Mouse (Mus musculus) limb, embryonic 10.5 days (tissue): ENCODE data around the gene Opcml. TPM values are rescaled to one million over a fixed set of nuclear protein-coding genes. Genes with fewer than 3 reads are reported as not detected.

Experiments used
- DNase-seq: peaks from one replicate; pipeline ENCODE4 v3.0.0-alpha.2; 2017; ENCODE audit warnings: low spot score
- H3K27ac ChIP-seq: fragments of 300-500 bp; sonication (generic); 2 replicates; pipeline ENCODE4 v1.5.1; 2016; ENCODE audit warnings: mild to moderate bottlenecking
- H3K27me3 ChIP-seq: fragments of 300-500 bp; sonication (generic); 2 replicates; pipeline ENCODE4 v1.6.1; 2016; ENCODE audit warnings: low read depth, mild to moderate bottlenecking; ENCODE audit not compliant: poor library complexity, severe bottlenecking
- H3K36me3 ChIP-seq: fragments of 300-500 bp; sonication (generic); 2 replicates; pipeline ENCODE4 v1.6.1; 2016; ENCODE audit warnings: mild to moderate bottlenecking, moderate library complexity
- H3K4me1 ChIP-seq: fragments of 300-500 bp; sonication (generic); 2 replicates; pipeline ENCODE4 v1.6.1; 2016
- H3K4me3 ChIP-seq: fragments of 300-500 bp; sonication (generic); 2 replicates; pipeline ENCODE4 v1.5.1; 2016; ENCODE audit warnings: mild to moderate bottlenecking, moderate library complexity
- H3K9me3 ChIP-seq: fragments of 300-500 bp; sonication (generic); replicated peaks from 2 replicates; pipeline ENCODE4 v1.6.1; 2016; ENCODE audit warnings: mild to moderate bottlenecking
- WGBS: fragments of 180-500 bp; shearing (Covaris S2); methylation state at CpG from one replicate; pipeline ENCODE4 v1.1.7; 2016; 5-methylcytosine and 5-hydroxymethylcytosine counted together
- polyA plus RNA-seq: library from polyadenylated mRNA; unstranded; fragments of >200 nt; fragmentation: Nextera tagmentation; extraction: Ambion mirVana; gene quantifications from 2 replicates; pipeline ENCODE4 v1.2.1, GENCODE M21; 2016

The Opcml gene
- polyA plus RNA-seq, 1 experiment from 2014 or later, result 0.46 TPM

DNA sequence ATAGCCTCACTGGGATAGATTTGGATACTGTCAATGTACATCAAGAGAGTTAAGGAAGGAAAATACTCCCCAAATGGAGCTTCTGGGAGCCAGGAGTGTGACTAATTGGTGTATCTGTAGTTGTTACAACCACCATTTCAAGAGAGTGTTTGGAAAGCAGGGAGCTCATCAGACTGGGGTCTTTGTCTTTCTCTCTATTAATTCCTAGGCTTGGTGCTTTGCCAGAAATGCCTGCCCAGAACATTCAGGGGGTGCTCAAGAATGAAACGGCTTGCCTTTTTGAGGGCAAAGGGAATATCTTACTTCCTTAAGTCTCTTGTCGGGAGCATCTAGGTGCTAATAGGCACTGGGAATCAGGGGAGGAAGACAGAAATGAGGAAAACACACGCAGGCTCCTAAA lies 416.9 kb downstream of the Opcml start:
- H3K27me3 ChIP-seq, result no peaks in the 10 kb centered on the region
- H3K4me1 ChIP-seq, result no peaks in the 10 kb centered on the region
- no peaks in the 10 kb centered on the region for H3K9me3 ChIP-seq
- H3K36me3 ChIP-seq, result no peaks in the 10 kb centered on the region
- no peak overlapping the region for H3K27ac ChIP-seq
- no peak overlapping the region for H3K4me3 ChIP-seq
- no peak for DNase-seq
- WGBS, result 85% methylated on average over 3 of the region's 3 CpGs

DNA sequence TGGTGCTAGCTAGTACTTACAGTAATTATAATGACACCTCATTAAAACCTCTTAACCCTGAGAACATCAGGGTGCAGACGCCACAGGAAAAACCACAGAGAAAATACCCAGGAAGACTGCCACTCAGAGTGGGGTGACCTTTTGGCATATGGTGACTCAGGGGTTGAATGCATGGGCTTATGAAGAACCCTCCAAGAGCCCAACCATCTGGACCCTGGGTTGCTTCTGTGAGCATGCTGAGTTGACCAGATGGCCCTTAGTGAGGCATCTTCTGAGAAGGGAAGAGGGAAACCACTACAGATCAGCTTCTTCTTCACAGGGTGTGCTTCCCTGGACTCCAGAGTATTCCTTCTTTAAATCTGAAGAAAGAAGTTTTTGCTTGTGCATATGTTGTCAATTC lies 418.1 kb downstream of the Opcml start:
- 68% methylated on average over 1 of the region's 1 CpGs for WGBS
- Histone ChIP-seq H3K36me3 (no peaks in the 10 kb centered on the region), H3K27me3 (no peaks in the 10 kb centered on the region), H3K4me3 (no peak overlapping the region), H3K4me1 (no peaks in the 10 kb centered on the region), H3K9me3 (no peaks in the 10 kb centered on the region), H3K27ac (no peak overlapping the region)
- DNase-seq, result no peak

DNA sequence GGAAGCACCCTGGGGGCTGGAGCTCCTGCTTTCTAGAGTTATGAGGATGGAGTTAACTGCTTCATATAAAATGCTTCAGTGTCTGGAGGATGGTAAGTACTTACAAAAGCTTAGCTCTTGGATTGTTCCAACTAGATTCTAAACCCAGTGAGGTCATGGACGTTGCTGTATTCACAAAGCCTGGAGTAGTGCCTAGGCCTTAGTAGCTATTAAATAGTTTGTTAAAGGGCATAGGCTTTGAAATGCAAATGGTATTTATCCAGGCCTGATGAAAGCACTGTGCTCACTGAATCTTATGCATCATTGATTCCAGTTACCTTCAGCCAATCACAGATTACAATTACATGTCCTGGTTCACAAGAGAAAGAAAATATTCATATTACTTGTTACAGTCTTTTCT lies 421.3 kb downstream of the Opcml start:
- Histone ChIP-seq H3K27me3 (no peaks in the 10 kb centered on the region), H3K9me3 (no peaks in the 10 kb centered on the region)
- 70% methylated on average over 1 of the region's 1 CpGs for WGBS

GRCm38 (mm10) chr9:28213893-28214292 lies 423.3 kb downstream of the Opcml start:
- H3K4me3 ChIP-seq, result no peak overlapping the region
- 85% methylated on average over 4 of the region's 4 CpGs for WGBS

More for the DNA sequence above, 421.3 kb downstream of the Opcml start:
- H3K36me3 ChIP-seq, result no peaks in the 10 kb centered on the region
- no peak overlapping the region for H3K27ac ChIP-seq
- DNase-seq, result no peak
- H3K4me1 ChIP-seq, result no peaks in the 10 kb centered on the region
- H3K4me3 ChIP-seq, result no peak overlapping the region

GRCm38 (mm10) chr9:28218026-28218646 lies 427.6 kb downstream of the Opcml start:
- no peak for DNase-seq

More at GRCm38 (mm10) chr9:28213893-28214292, 423.3 kb downstream of the Opcml start:
- no peaks in the 10 kb centered on the region for H3K36me3 ChIP-seq
- H3K9me3 ChIP-seq, result no peaks in the 10 kb centered on the region
- no peaks in the 10 kb centered on the region for H3K4me1 ChIP-seq
- DNase-seq, result no peak
- H3K27ac ChIP-seq, result no peak overlapping the region
- no peaks in the 10 kb centered on the region for H3K27me3 ChIP-seq

DNA sequence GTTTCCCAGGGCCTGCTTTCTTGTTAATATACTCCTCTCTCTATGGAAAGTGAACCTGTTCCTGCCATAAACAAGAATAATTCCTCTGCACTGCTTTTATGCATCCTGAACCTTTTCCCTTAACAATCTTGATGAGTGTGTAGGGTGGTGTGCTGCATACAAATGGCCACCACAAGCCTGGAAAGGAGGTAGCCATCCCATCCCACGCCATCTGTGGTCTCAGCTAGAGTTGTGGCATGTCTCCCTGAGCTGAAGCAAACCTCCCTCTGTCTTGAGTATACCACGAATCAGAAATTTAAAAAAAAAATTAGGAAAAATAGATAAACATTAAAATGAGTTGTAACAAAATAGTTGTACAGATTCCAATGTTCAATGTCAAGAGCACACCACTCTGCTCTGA lies 432.2 kb downstream of the Opcml start:
- Histone ChIP-seq H3K4me1 (no peaks in the 10 kb centered on the region; the same call in 1 of the 2 replicates), H3K4me3 (no peak overlapping the region), H3K36me3 (no peaks in the 10 kb centered on the region), H3K27me3 (no peaks in the 10 kb centered on the region), H3K27ac (no peak overlapping the region), H3K9me3 (no peaks in the 10 kb centered on the region)
- DNase-seq, result no peak
- WGBS, result 87% methylated on average over 2 of the region's 2 CpGs

More at GRCm38 (mm10) chr9:28218026-28218646, 427.6 kb downstream of the Opcml start:
- Histone ChIP-seq H3K27me3 (no peaks in the 10 kb centered on the region), H3K4me3 (no peak overlapping the region), H3K4me1 (no peaks in the 10 kb centered on the region), H3K27ac (no peak overlapping the region), H3K36me3 (no peaks in the 10 kb centered on the region), H3K9me3 (no peaks in the 10 kb centered on the region)
- WGBS, result 80% methylated on average over 2 of the region's 2 CpGs

DNA sequence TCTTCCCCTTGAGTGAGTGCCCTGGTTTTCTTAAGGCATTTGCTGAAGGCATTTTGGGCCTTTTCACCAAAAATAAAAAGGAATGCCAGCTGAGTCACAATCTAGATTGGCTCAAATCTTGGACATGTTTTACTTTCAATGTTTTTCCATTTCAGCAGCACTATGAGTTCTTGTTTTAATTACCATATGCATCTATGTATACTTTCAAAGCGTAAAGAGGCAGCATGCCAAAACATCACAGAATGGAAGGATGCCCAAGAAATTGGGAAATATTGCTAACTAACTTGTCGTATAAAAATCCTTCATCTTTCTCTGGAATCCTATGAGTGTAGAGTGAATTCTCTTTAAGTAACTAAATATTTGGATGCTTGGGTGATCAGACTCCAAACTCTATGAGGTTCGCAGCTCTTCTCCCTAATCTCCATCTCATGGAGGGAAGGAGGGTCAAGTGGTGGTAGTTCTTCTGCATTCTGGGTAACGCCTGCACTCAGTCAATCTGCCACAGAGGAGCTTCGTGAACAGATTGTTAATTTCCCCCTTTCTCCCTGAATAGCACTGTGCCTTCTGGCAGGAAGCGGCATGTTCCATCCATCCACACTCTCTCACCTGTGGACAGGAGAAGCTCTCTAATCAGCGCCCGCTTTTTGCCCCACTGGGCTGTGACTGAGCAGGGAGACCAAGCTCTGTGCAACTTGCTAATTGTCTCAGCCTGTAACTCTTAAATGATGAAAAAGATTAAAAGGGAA lies 435.4 kb downstream of the Opcml start:
- Histone ChIP-seq H3K4me3 (no peak overlapping the region), H3K9me3 (no peaks in the 10 kb centered on the region), H3K27me3 (no peaks in the 10 kb centered on the region), H3K36me3 (no peaks in the 10 kb centered on the region), H3K4me1 (no peaks in the 10 kb centered on the region; the same call in 1 of the 2 replicates), H3K27ac (no peak overlapping the region)
- no peak for DNase-seq
- WGBS, result 80% methylated on average over 8 of the region's 8 CpGs

GRCm38 (mm10) chr9:28226570-28226951 lies 436.0 kb downstream of the Opcml start:
- Histone ChIP-seq H3K4me1 (no peaks in the 10 kb centered on the region; the same call in 1 of the 2 replicates), H3K27me3 (no peaks in the 10 kb centered on the region), H3K36me3 (no peaks in the 10 kb centered on the region), H3K4me3 (no peak overlapping the region), H3K9me3 (no peaks in the 10 kb centered on the region), H3K27ac (no peak overlapping the region)
- WGBS, result 66% methylated on average over 5 of the region's 5 CpGs
- no peak for DNase-seq

DNA sequence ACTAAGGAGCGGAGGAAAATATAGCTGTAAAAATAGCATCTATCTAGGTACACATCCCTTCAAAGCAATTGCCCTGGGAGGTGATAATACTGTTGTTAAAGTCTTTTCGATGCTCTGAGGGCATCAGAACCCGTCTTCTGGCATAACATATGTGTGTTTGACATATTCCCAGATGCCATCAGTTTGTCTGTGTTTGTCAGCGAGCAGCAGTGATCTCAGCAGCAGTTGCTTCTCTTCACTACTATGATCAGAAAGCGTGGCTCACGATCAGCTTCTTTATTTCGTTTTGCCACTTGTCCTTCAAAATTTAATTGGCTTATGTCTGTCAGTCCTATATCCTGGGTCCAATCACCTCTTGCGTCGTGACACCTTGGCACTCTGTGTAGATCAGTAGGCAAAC lies 447.9 kb downstream of the Opcml start:
- DNase-seq, result no peak
- Histone ChIP-seq H3K36me3 (no peaks in the 10 kb centered on the region), H3K4me1 (no peaks in the 10 kb centered on the region), H3K4me3 (no peak overlapping the region), H3K27ac (no peak overlapping the region), H3K9me3 (no peaks in the 10 kb centered on the region), H3K27me3 (no peaks in the 10 kb centered on the region)
- WGBS, result 92% methylated on average over 9 of the region's 9 CpGs

DNA sequence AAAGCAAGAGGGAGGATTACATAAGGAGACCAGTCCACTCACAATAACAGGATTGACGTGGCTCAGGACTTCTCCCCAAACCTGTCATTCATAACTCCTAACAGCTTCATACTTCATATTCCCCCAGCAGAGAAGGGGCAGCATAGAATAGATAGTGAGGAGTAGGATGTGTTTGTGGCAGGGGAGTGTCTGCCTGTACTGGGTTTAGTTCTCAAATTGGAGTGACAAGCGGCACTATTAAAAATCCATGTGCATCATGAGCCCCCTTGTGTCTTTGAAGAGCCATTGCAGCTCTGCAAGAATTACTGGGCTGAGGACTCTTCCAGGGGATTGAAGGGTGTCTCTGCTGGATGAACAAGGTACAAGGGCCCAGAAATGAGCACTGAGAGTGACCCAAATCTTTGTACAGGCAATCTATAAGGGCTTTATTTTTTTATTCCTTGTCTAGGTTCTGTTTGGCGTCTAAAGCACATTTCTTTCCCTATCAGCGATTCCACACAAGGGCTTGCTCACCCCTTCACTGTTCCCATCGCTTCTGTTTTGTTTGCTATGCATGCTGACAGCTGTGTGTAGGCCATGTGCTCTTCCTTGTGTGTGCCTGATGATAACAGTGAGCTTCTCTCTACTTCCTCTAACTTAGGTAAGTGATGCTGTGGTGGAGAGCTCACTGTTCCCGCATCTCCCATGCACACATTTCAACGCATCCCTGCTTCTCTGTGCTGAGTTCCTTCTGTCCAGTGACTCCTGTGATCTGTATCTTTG lies 457.3 kb downstream of the Opcml start:
- peaks cover 4% of the 10 kb centered on the region; the same call in 1 of the 2 replicates for H3K27me3 ChIP-seq
- no peak overlapping the region for H3K4me3 ChIP-seq
- 68% methylated on average over 7 of the region's 7 CpGs for WGBS

DNA sequence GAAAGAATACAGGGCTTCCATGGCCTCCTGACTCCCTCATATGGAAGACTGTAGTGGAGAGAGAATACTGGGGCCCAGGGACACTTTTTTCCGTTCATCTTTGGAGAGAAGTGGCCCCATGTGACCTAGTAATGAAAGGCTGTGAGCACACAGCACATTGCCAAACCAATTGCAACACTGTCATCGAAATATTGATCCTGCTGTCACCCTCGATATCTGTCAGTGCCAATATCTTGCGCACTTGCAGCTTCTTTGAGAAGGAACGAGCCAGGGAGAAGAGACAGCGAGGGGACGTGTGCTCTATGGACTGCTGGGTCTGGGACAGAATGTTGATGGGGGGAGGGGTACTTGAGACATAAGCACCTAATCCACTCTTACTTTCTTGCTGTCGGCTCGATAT lies 460.8 kb downstream of the Opcml start:
- no peak for DNase-seq
- Histone ChIP-seq H3K4me3 (no peak overlapping the region), H3K27ac (no peak overlapping the region), H3K9me3 (no peaks in the 10 kb centered on the region), H3K36me3 (no peaks in the 10 kb centered on the region), H3K4me1 (no peaks in the 10 kb centered on the region), H3K27me3 (no peaks in the 10 kb centered on the region)
- WGBS, result 86% methylated on average over 9 of the region's 9 CpGs

More for the DNA sequence above, 457.3 kb downstream of the Opcml start:
- DNase-seq, result peak; percentile 36
- no peaks in the 10 kb centered on the region for H3K4me1 ChIP-seq
- no peaks in the 10 kb centered on the region for H3K36me3 ChIP-seq
- no peaks in the 10 kb centered on the region for H3K9me3 ChIP-seq
- H3K27ac ChIP-seq, result no peak overlapping the region

GRCm38 (mm10) chr9:28255128-28255904 lies 464.7 kb downstream of the Opcml start:
- 84% methylated on average over 8 of the region's 8 CpGs for WGBS
- H3K4me1 ChIP-seq, result no peaks in the 10 kb centered on the region
- no peak overlapping the region for H3K27ac ChIP-seq
- no peak overlapping the region for H3K4me3 ChIP-seq
- DNase-seq, result no peak
- no peaks in the 10 kb centered on the region for H3K9me3 ChIP-seq
- H3K27me3 ChIP-seq, result peaks cover 9% of the 10 kb centered on the region; the same call in 1 of the 2 replicates
- no peaks in the 10 kb centered on the region for H3K36me3 ChIP-seq
